ENCODE assay signal across 10 mouse cellular contexts in genomic region chr1:172510421-172510972, GRCm38 (mm10). TPM values are rescaled to one million over a fixed set of nuclear protein-coding genes. Genes with fewer than 3 reads are reported as not detected.
DNase-seq lines count a peak whose midpoint lies in the region; ATAC-seq and TF ChIP-seq lines count a peak whose summit lies in the region.
"Had no signal": no experiment of that assay in that cellular context is flagged by ENCODE, and none has a peak within 500 bp of the region (broad histone marks: within the 10 kb centered on the region; RNA-seq: fewer than 3 reads in every experiment).

No protein-coding gene starts in this region.

- no peaks in the 10 kb centered on the region for H3K9me3 ChIP-seq in limb, embryonic 12.5 days
- no peaks in the 10 kb centered on the region for H3K9me3 ChIP-seq in limb, embryonic 10.5 days (replicated peaks)
- H3K9me3 ChIP-seq in intestine, postnatal 0 days (ENCODE audit: control insufficient read depth) = no peaks in the 10 kb centered on the region
- no peaks in the 10 kb centered on the region for H3K9me3 ChIP-seq in liver, embryonic 13.5 days (replicated peaks)
- no peaks in the 10 kb centered on the region for H3K9me3 ChIP-seq in stomach, embryonic 16.5 days (replicated peaks; ENCODE audit: control insufficient read depth, low read length)

- H3K9ac ChIP-seq in limb, embryonic 12.5 days (replicated peaks) = no peak overlapping the region
- H3K9ac ChIP-seq in intestine, postnatal 0 days (ENCODE audit: low read depth, low read length) = no peak overlapping the region
- no peak overlapping the region for H3K9ac ChIP-seq in liver, embryonic 13.5 days
- peak overlapping the region; percentile 37; the same call in 1 of the 2 replicates for H3K9ac ChIP-seq in stomach, embryonic 16.5 days (ENCODE audit: low read length)

- no peak overlapping the region for H3K27ac ChIP-seq in limb, embryonic 12.5 days
- H3K27ac ChIP-seq in limb, embryonic 10.5 days = no peak overlapping the region
- H3K27ac ChIP-seq in intestine, postnatal 0 days (ENCODE audit: low read depth, low read length) = peak overlapping the region; percentile 41; the same call in 1 of the 2 replicates
- no peak overlapping the region; the same call in 1 of the 2 replicates for H3K27ac ChIP-seq in liver, embryonic 13.5 days
- H3K27ac ChIP-seq in stomach, embryonic 16.5 days (ENCODE audit: low read length) = peak overlapping the region; percentile 88
- H3K27ac ChIP-seq in thymus, adult 2 months (ENCODE audit: control insufficient read depth, insufficient read depth, low read length) = no peak overlapping the region

- H3K4me3 ChIP-seq in limb, embryonic 12.5 days (replicated peaks) = no peak overlapping the region
- no peak overlapping the region for H3K4me3 ChIP-seq in limb, embryonic 10.5 days
- H3K4me3 ChIP-seq in intestine, postnatal 0 days (ENCODE audit: low read depth, low read length) = no peak overlapping the region
- H3K4me3 ChIP-seq in liver, embryonic 13.5 days (replicated peaks) = no peak overlapping the region
- no peak overlapping the region for H3K4me3 ChIP-seq in stomach, embryonic 16.5 days (replicated peaks; ENCODE audit: low read length)
- H3K4me3 ChIP-seq in thymus, adult 2 months (ENCODE audit: control insufficient read depth, insufficient read depth, low read length) = no peak overlapping the region

- H3K4me2 ChIP-seq in limb, embryonic 12.5 days = peak overlapping the region; percentile 21; the same call in 1 of the 2 replicates
- H3K4me2 ChIP-seq in intestine, postnatal 0 days (replicated peaks; ENCODE audit: low read depth) = peak overlapping the region; percentile 54
- peak overlapping the region; percentile 32; the same call in 1 of the 2 replicates for H3K4me2 ChIP-seq in liver, embryonic 13.5 days
- peak overlapping the region; percentile 42 for H3K4me2 ChIP-seq in stomach, embryonic 16.5 days (ENCODE audit: low read depth, low read length)

- H3K27me3 ChIP-seq in limb, embryonic 12.5 days = no peaks in the 10 kb centered on the region
- H3K27me3 ChIP-seq in limb, embryonic 10.5 days (ENCODE audit: low read depth, poor library complexity, severe bottlenecking) = 0 out of 2 replicates have a peak, but pooled peaks cover 3% of the 10 kb centered on the region
- H3K27me3 ChIP-seq in intestine, postnatal 0 days (replicated peaks; ENCODE audit: control insufficient read depth, insufficient read depth, low read length) = no peaks in the 10 kb centered on the region
- no peaks in the 10 kb centered on the region for H3K27me3 ChIP-seq in liver, embryonic 13.5 days
- H3K27me3 ChIP-seq in stomach, embryonic 16.5 days (ENCODE audit: control insufficient read depth, insufficient read depth, low read length) = no peaks in the 10 kb centered on the region
- H3K27me3 ChIP-seq in thymus, adult 2 months (ENCODE audit: control insufficient read depth, insufficient read depth, low read length) = no peaks in the 10 kb centered on the region

- 27% methylated on average over 13 of the region's 13 CpGs for WGBS in limb, embryonic 12.5 days
- WGBS in limb, embryonic 10.5 days = 27% methylated on average over 13 of the region's 13 CpGs
- WGBS in intestine, postnatal 0 days = 23% methylated on average over 13 of the region's 13 CpGs
- 36% methylated on average over 13 of the region's 13 CpGs for WGBS in liver, embryonic 13.5 days (ENCODE audit: insufficient replicate concordance)
- 30% methylated on average over 13 of the region's 13 CpGs for WGBS in stomach, embryonic 16.5 days
- 68% methylated on average over 13 of the region's 13 CpGs for WGBS in thymus, adult 2 months

- H3K36me3 ChIP-seq in limb, embryonic 12.5 days = peaks cover 11% of the 10 kb centered on the region; the same call in 1 of the 2 replicates
- peaks cover 1% of the 10 kb centered on the region; the same call in 1 of the 2 replicates for H3K36me3 ChIP-seq in limb, embryonic 10.5 days
- peaks cover 33% of the 10 kb centered on the region for H3K36me3 ChIP-seq in intestine, postnatal 0 days (ENCODE audit: control insufficient read depth, insufficient read depth)
- H3K36me3 ChIP-seq in liver, embryonic 13.5 days = peaks cover 32% of the 10 kb centered on the region
- peaks cover 14% of the 10 kb centered on the region for H3K36me3 ChIP-seq in stomach, embryonic 16.5 days (ENCODE audit: control insufficient read depth, insufficient read depth, low read length)
- peaks cover 6% of the 10 kb centered on the region for H3K36me3 ChIP-seq in thymus, adult 2 months (ENCODE audit: control insufficient read depth, insufficient read depth, low read length)

- ATAC-seq in limb, embryonic 12.5 days (ENCODE audit: insufficient number of reproducible peaks, insufficient read depth, low FRiP score, low TSS enrichment, low read depth) = no peak
- ATAC-seq in intestine, postnatal 0 days = peak; percentile 63
- peak; percentile 15; the same call in 1 of the 2 replicates for ATAC-seq in liver, embryonic 13.5 days (ENCODE audit: low read depth)
- peak; percentile 73 for ATAC-seq in stomach, embryonic 16.5 days (ENCODE audit: insufficient read depth, low FRiP score)

- TF ChIP-seq POLR2A in thymus, adult 2 months (IDR thresholded peaks at IDR 0.05; ENCODE audit: control insufficient read depth, extremely low read depth, insufficient read depth, low read length, poor library complexity) = no peak

- no peak for TF ChIP-seq CTCF in intestine, postnatal 0 days (IDR thresholded peaks at IDR 0.05; ENCODE audit: low read depth)
- TF ChIP-seq CTCF in thymus, adult 2 months (IDR thresholded peaks at IDR 0.05; ENCODE audit: borderline replicate concordance, control insufficient read depth, extremely low read depth, insufficient read depth, low read length, poor library complexity) = no peak

- peaks cover 13% of the 10 kb centered on the region; the same call in 1 of the 2 replicates for H3K4me1 ChIP-seq in limb, embryonic 12.5 days (replicated peaks)
- peaks cover 34% of the 10 kb centered on the region for H3K4me1 ChIP-seq in limb, embryonic 10.5 days
- H3K4me1 ChIP-seq in intestine, postnatal 0 days (replicated peaks; ENCODE audit: control insufficient read depth, insufficient read depth, low read length) = peaks cover 8% of the 10 kb centered on the region
- H3K4me1 ChIP-seq in liver, embryonic 13.5 days (replicated peaks) = peaks cover 83% of the 10 kb centered on the region
- peaks cover 34% of the 10 kb centered on the region for H3K4me1 ChIP-seq in stomach, embryonic 16.5 days (ENCODE audit: control insufficient read depth, insufficient read depth, low read length)
- H3K4me1 ChIP-seq in thymus, adult 2 months (replicated peaks; ENCODE audit: control insufficient read depth, insufficient read depth, low read length) = peaks cover 30% of the 10 kb centered on the region

- no peak for DNase-seq in limb, embryonic 10.5 days (ENCODE audit: low spot score)
- no peak for DNase-seq in liver, embryonic 13.5 days
- no peak for DNase-seq in cerebellum, postnatal 14 days
- DNase-seq in right cerebral cortex, adult 18-20 months = no peak
- DNase-seq in thymus, adult 2 months = no peak
- DNase-seq: retina, postnatal 1 day; thymus, postnatal 25 days had no signal

RNA-seq across cellular contexts. Expression of gene Cfap45, which starts 10.1 kb away (rescaled TPM):
- polyA plus RNA-seq in limb, embryonic 12.5 days (2016; fragmentation: Nextera tagmentation; extraction: Ambion mirVana) = 1.1 and 1.2 TPM in 2 replicates
- 0.67 and 1.0 TPM in 2 replicates for polyA plus RNA-seq in limb, embryonic 10.5 days (2016; fragmentation: Nextera tagmentation; extraction: Ambion mirVana)
- polyA plus RNA-seq in intestine, postnatal 0 days (2015; fragmentation: Nextera tagmentation; extraction: Ambion mirVana) = 0.77 and 1.3 TPM in 2 replicates
- polyA plus RNA-seq in liver, embryonic 13.5 days (2015; fragmentation: Nextera tagmentation; extraction: Ambion mirVana) = 0.17 and 0.44 TPM in 2 replicates
- polyA plus RNA-seq in stomach, embryonic 16.5 days (2015; fragmentation: Nextera tagmentation; extraction: Ambion mirVana) = 2.6 and 3.1 TPM in 2 replicates
- 0.15 and 0.56 TPM in 2 replicates for polyA plus RNA-seq in thymus, adult 2 months (2012; rRNA removed)

RNA-seq across cellular contexts. Expression of gene Tagln2, which starts 10.7 kb away (rescaled TPM):
- polyA plus RNA-seq in limb, embryonic 12.5 days (2016; fragmentation: Nextera tagmentation; extraction: Ambion mirVana) = 66.4 and 74.9 TPM in 2 replicates
- 77.0 and 84.6 TPM in 2 replicates for polyA plus RNA-seq in limb, embryonic 10.5 days (2016; fragmentation: Nextera tagmentation; extraction: Ambion mirVana)
- 339 and 374 TPM in 2 replicates for polyA plus RNA-seq in intestine, postnatal 0 days (2015; fragmentation: Nextera tagmentation; extraction: Ambion mirVana)
- 127 and 145 TPM in 2 replicates for polyA plus RNA-seq in liver, embryonic 13.5 days (2015; fragmentation: Nextera tagmentation; extraction: Ambion mirVana)
- 377 and 446 TPM in 2 replicates for polyA plus RNA-seq in stomach, embryonic 16.5 days (2015; fragmentation: Nextera tagmentation; extraction: Ambion mirVana)
- 178 and 183 TPM in 2 replicates for polyA plus RNA-seq in thymus, adult 2 months (2012; rRNA removed)

RNA-seq across cellular contexts. Expression of gene Igsf9, which starts 28.9 kb away (rescaled TPM):
- polyA plus RNA-seq in limb, embryonic 12.5 days (2016; fragmentation: Nextera tagmentation; extraction: Ambion mirVana) = 69.7 and 70.5 TPM in 2 replicates
- polyA plus RNA-seq in limb, embryonic 10.5 days (2016; fragmentation: Nextera tagmentation; extraction: Ambion mirVana) = 79.5 and 85.8 TPM in 2 replicates
- 73.4 and 93.7 TPM in 2 replicates for polyA plus RNA-seq in intestine, postnatal 0 days (2015; fragmentation: Nextera tagmentation; extraction: Ambion mirVana)
- 1.6 and 2.5 TPM in 2 replicates for polyA plus RNA-seq in liver, embryonic 13.5 days (2015; fragmentation: Nextera tagmentation; extraction: Ambion mirVana)
- polyA plus RNA-seq in stomach, embryonic 16.5 days (2015; fragmentation: Nextera tagmentation; extraction: Ambion mirVana) = 51.6 and 55.3 TPM in 2 replicates
- 16.4 and 20.3 TPM in 2 replicates for polyA plus RNA-seq in thymus, adult 2 months (2012; rRNA removed)

RNA-seq across cellular contexts. Expression of gene Slamf9, which starts 35.3 kb away (rescaled TPM):
- polyA plus RNA-seq in limb, embryonic 12.5 days (2016; fragmentation: Nextera tagmentation; extraction: Ambion mirVana) = 0.21 TPM in 1 of 2 replicates, not detected in the other
- polyA plus RNA-seq in limb, embryonic 10.5 days (2016; fragmentation: Nextera tagmentation; extraction: Ambion mirVana) = 0.18 TPM in 1 of 2 replicates, not detected in the other
- polyA plus RNA-seq in intestine, postnatal 0 days (2015; fragmentation: Nextera tagmentation; extraction: Ambion mirVana) = 1.8 and 2.1 TPM in 2 replicates
- polyA plus RNA-seq in liver, embryonic 13.5 days (2015; fragmentation: Nextera tagmentation; extraction: Ambion mirVana) = 1.5 and 1.9 TPM in 2 replicates
- 0.59 and 0.91 TPM in 2 replicates for polyA plus RNA-seq in stomach, embryonic 16.5 days (2015; fragmentation: Nextera tagmentation; extraction: Ambion mirVana)
- 4.3 and 7.3 TPM in 2 replicates for polyA plus RNA-seq in thymus, adult 2 months (2012; rRNA removed)

RNA-seq across cellular contexts. Expression of gene Vsig8, which starts 45.2 kb away (rescaled TPM):
- 0.18 TPM in 1 of 2 replicates, not detected in the other for polyA plus RNA-seq in limb, embryonic 12.5 days (2016; fragmentation: Nextera tagmentation; extraction: Ambion mirVana)
- 0.13 TPM in 1 of 2 replicates, not detected in the other for polyA plus RNA-seq in limb, embryonic 10.5 days (2016; fragmentation: Nextera tagmentation; extraction: Ambion mirVana)
- polyA plus RNA-seq in intestine, postnatal 0 days (2015; fragmentation: Nextera tagmentation; extraction: Ambion mirVana) = 0.44 and 0.53 TPM in 2 replicates
- polyA plus RNA-seq in liver, embryonic 13.5 days (2015; fragmentation: Nextera tagmentation; extraction: Ambion mirVana) = not detected in 2 replicates
- 1.6 and 2.5 TPM in 2 replicates for polyA plus RNA-seq in stomach, embryonic 16.5 days (2015; fragmentation: Nextera tagmentation; extraction: Ambion mirVana)
- polyA plus RNA-seq in thymus, adult 2 months (2012; rRNA removed) = 1.8 and 1.9 TPM in 2 replicates

Comparison
In these comparisons a context has a peak if more than half of its experiments do, and no peak if none do; other contexts are left out.
1. H3K27ac ChIP-seq: peak in intestine, postnatal 0 days (single experiment) and stomach, embryonic 16.5 days (single experiment); none in limb, embryonic 12.5 days (single experiment), limb, embryonic 10.5 days (single experiment), liver, embryonic 13.5 days (single experiment) and thymus, adult 2 months (single experiment).
2. Peak in every context shown above with its lines, with median percentiles within 50 percentile points of each other: H3K4me2 ChIP-seq.